In the genomic region with DNA sequence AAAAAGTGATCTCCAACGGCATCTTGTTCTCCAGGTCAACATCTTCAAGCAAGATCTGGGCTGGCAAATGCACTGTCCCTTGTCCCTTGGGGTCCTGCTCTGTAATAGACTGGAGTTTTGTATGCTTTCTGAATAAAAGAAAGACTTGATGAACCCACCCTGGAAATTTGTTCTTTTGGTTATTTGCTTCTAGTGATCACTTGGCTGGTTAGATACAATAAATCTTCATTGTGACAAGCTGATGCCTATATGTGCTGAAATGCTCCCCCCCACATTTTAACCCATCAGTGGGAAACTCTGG, we compare ENCODE assay signal across 24 mouse cellular contexts.
DNase-seq lines count a peak whose midpoint lies in the region; ATAC-seq lines count a peak whose summit lies in the region.
"Had no signal": no experiment of that assay in that cellular context is flagged by ENCODE, and none has a peak within 500 bp of the region (broad histone marks: within the 10 kb centered on the region; RNA-seq: fewer than 3 reads in every experiment).

No protein-coding gene starts in this region.

- WGBS in hindbrain, embryonic 11.5 days: 36% methylated on average over 1 of the region's 1 CpGs
- 21% methylated on average over 1 of the region's 1 CpGs for WGBS in hindbrain, embryonic 14.5 days
- WGBS in midbrain, embryonic 14.5 days: 20% methylated on average over 1 of the region's 1 CpGs
- 29% methylated on average over 1 of the region's 1 CpGs for WGBS in midbrain, embryonic 16.5 days
- 17% methylated on average over 1 of the region's 1 CpGs for WGBS in forebrain, embryonic 16.5 days
- WGBS in neural tube, embryonic 13.5 days: 49% methylated on average over 1 of the region's 1 CpGs

- H3K27ac ChIP-seq in hindbrain, embryonic 11.5 days (ENCODE audit: low read depth, low read length): peak overlapping the region; percentile 44; the same call in 1 of the 2 replicates
- no peak overlapping the region; the same call in 1 of the 2 replicates for H3K27ac ChIP-seq in hindbrain, embryonic 14.5 days
- peak overlapping the region; percentile 33; the same call in 1 of the 2 replicates for H3K27ac ChIP-seq in midbrain, embryonic 14.5 days (replicated peaks; ENCODE audit: low read depth, low read length)
- H3K27ac ChIP-seq in midbrain, embryonic 16.5 days (ENCODE audit: low read length): no peak overlapping the region
- H3K27ac ChIP-seq in forebrain, embryonic 16.5 days (ENCODE audit: low read length): peak overlapping the region; percentile 34; the same call in 1 of the 2 replicates
- peak overlapping the region; percentile 49 for H3K27ac ChIP-seq in neural tube, embryonic 13.5 days (replicated peaks)
- H3K27ac ChIP-seq: embryonic facial prominence, embryonic 12.5 days; heart, adult 2 months; kidney, postnatal 0 days; limb, embryonic 13.5 days had no signal

- ATAC-seq in hindbrain, embryonic 11.5 days (ENCODE audit: low FRiP score): peak; percentile 66
- ATAC-seq in hindbrain, embryonic 14.5 days (ENCODE audit: low FRiP score): no peak
- peak; percentile 25 for ATAC-seq in midbrain, embryonic 14.5 days (ENCODE audit: low FRiP score, low TSS enrichment)
- no peak for ATAC-seq in midbrain, embryonic 16.5 days
- no peak for ATAC-seq in forebrain, embryonic 16.5 days
- ATAC-seq in neural tube, embryonic 13.5 days (ENCODE audit: low read depth): peak; percentile 53
- no peak for ATAC-seq in inflammation-experienced regulatory T-cells, adult 6 months
- ATAC-seq: CD4-positive, CD25-positive, alpha-beta regulatory T cell, adult 4 months; intestine, embryonic 16.5 days had no signal

- H3K4me1 ChIP-seq in hindbrain, embryonic 11.5 days (replicated peaks; ENCODE audit: control insufficient read depth, insufficient read depth, low read length): no peaks in the 10 kb centered on the region
- H3K4me1 ChIP-seq in hindbrain, embryonic 14.5 days (replicated peaks; ENCODE audit: control insufficient read depth, insufficient read depth, low read length): no peaks in the 10 kb centered on the region
- no peaks in the 10 kb centered on the region for H3K4me1 ChIP-seq in midbrain, embryonic 14.5 days (ENCODE audit: control insufficient read depth, insufficient read depth, low read length)
- no peaks in the 10 kb centered on the region for H3K4me1 ChIP-seq in midbrain, embryonic 16.5 days (ENCODE audit: control insufficient read depth, insufficient read depth, low read length)
- H3K4me1 ChIP-seq in forebrain, embryonic 16.5 days (replicated peaks; ENCODE audit: control insufficient read depth, insufficient read depth, low read length): peaks cover 6% of the 10 kb centered on the region
- peaks cover 8% of the 10 kb centered on the region for H3K4me1 ChIP-seq in neural tube, embryonic 13.5 days (replicated peaks)
- H3K4me1 ChIP-seq: embryonic facial prominence, embryonic 12.5 days; heart, embryonic 12.5 days; limb, embryonic 13.5 days had no signal

- H3K27me3 ChIP-seq in hindbrain, embryonic 11.5 days (ENCODE audit: control insufficient read depth, insufficient read depth, low read length): no peaks in the 10 kb centered on the region
- H3K27me3 ChIP-seq in hindbrain, embryonic 14.5 days (ENCODE audit: control insufficient read depth, insufficient read depth, low read length): no peaks in the 10 kb centered on the region
- H3K27me3 ChIP-seq in midbrain, embryonic 14.5 days (ENCODE audit: control insufficient read depth, insufficient read depth, low read length): no peaks in the 10 kb centered on the region
- H3K27me3 ChIP-seq in midbrain, embryonic 16.5 days (ENCODE audit: control insufficient read depth, insufficient read depth, low read depth, low read length): no peaks in the 10 kb centered on the region
- no peaks in the 10 kb centered on the region for H3K27me3 ChIP-seq in forebrain, embryonic 16.5 days (replicated peaks; ENCODE audit: control insufficient read depth, insufficient read depth, low read length)
- no peaks in the 10 kb centered on the region for H3K27me3 ChIP-seq in neural tube, embryonic 13.5 days
- H3K27me3 ChIP-seq: embryonic facial prominence, embryonic 12.5 days; heart, embryonic 12.5 days; limb, embryonic 13.5 days had no signal

- H3K9me3 ChIP-seq in hindbrain, embryonic 11.5 days (ENCODE audit: control insufficient read depth, low read length): no peaks in the 10 kb centered on the region
- H3K9me3 ChIP-seq in hindbrain, embryonic 14.5 days (ENCODE audit: control insufficient read depth, low read length): no peaks in the 10 kb centered on the region
- no peaks in the 10 kb centered on the region for H3K9me3 ChIP-seq in midbrain, embryonic 14.5 days (ENCODE audit: control insufficient read depth, low read length)
- H3K9me3 ChIP-seq in midbrain, embryonic 16.5 days (replicated peaks; ENCODE audit: control insufficient read depth, low read length, poor library complexity, severe bottlenecking): no peaks in the 10 kb centered on the region
- no peaks in the 10 kb centered on the region for H3K9me3 ChIP-seq in forebrain, embryonic 16.5 days (ENCODE audit: control insufficient read depth, low read length)
- H3K9me3 ChIP-seq in neural tube, embryonic 13.5 days: no peaks in the 10 kb centered on the region
- H3K9me3 ChIP-seq: embryonic facial prominence, embryonic 12.5 days; heart, embryonic 12.5 days; limb, embryonic 13.5 days had no signal

- no peaks in the 10 kb centered on the region for H3K36me3 ChIP-seq in hindbrain, embryonic 11.5 days (ENCODE audit: control insufficient read depth, insufficient read depth, low read length)
- no peaks in the 10 kb centered on the region for H3K36me3 ChIP-seq in hindbrain, embryonic 14.5 days (replicated peaks; ENCODE audit: control insufficient read depth, insufficient read depth)
- H3K36me3 ChIP-seq in midbrain, embryonic 14.5 days (ENCODE audit: control insufficient read depth, insufficient read depth, low read length): no peaks in the 10 kb centered on the region
- no peaks in the 10 kb centered on the region for H3K36me3 ChIP-seq in midbrain, embryonic 16.5 days (ENCODE audit: control insufficient read depth, insufficient read depth, low read length)
- H3K36me3 ChIP-seq in forebrain, embryonic 16.5 days (ENCODE audit: control insufficient read depth, insufficient read depth): no peaks in the 10 kb centered on the region
- no peaks in the 10 kb centered on the region for H3K36me3 ChIP-seq in neural tube, embryonic 13.5 days
- H3K36me3 ChIP-seq: embryonic facial prominence, embryonic 12.5 days; heart, embryonic 12.5 days; limb, embryonic 13.5 days had no signal

- DNase-seq in hindbrain, embryonic 11.5 days (ENCODE audit: low spot score): peak; percentile 24
- no peak for DNase-seq in hindbrain, embryonic 14.5 days (ENCODE audit: low spot score)
- no peak for DNase-seq in midbrain, embryonic 14.5 days
- DNase-seq: adrenal gland, postnatal 14 days; cerebellum, adult 11 months; cerebellum, adult 9-11 months; embryo, embryonic 11 days; heart, adult 2 months; heart, postnatal 4 days; kidney, adult 8-10 months; kidney, postnatal 4 days; lung, postnatal 36 days; retina, postnatal 1 day had no signal

- H3K9ac ChIP-seq in hindbrain, embryonic 11.5 days (ENCODE audit: low read depth, low read length): no peak overlapping the region
- H3K9ac ChIP-seq in hindbrain, embryonic 14.5 days: no peak overlapping the region
- no peak overlapping the region for H3K9ac ChIP-seq in midbrain, embryonic 14.5 days (replicated peaks; ENCODE audit: low read length)
- H3K9ac ChIP-seq in midbrain, embryonic 16.5 days (ENCODE audit: low read depth, low read length): no peak overlapping the region
- no peak overlapping the region for H3K9ac ChIP-seq in forebrain, embryonic 16.5 days (replicated peaks; ENCODE audit: low read depth, low read length)
- H3K9ac ChIP-seq in neural tube, embryonic 13.5 days: no peak overlapping the region
- H3K9ac ChIP-seq: embryonic facial prominence, embryonic 12.5 days; heart, embryonic 12.5 days; limb, embryonic 13.5 days had no signal

- no peak overlapping the region for H3K4me3 ChIP-seq in hindbrain, embryonic 11.5 days (ENCODE audit: low read depth, low read length)
- H3K4me3 ChIP-seq in hindbrain, embryonic 14.5 days (replicated peaks; ENCODE audit: low read length): no peak overlapping the region
- no peak overlapping the region for H3K4me3 ChIP-seq in midbrain, embryonic 14.5 days (replicated peaks; ENCODE audit: low read depth, low read length)
- no peak overlapping the region for H3K4me3 ChIP-seq in midbrain, embryonic 16.5 days (ENCODE audit: low read depth, low read length)
- H3K4me3 ChIP-seq in forebrain, embryonic 16.5 days (replicated peaks; ENCODE audit: low read length): no peak overlapping the region
- no peak overlapping the region for H3K4me3 ChIP-seq in neural tube, embryonic 13.5 days
- H3K4me3 ChIP-seq: embryonic facial prominence, embryonic 12.5 days; heart, adult 2 months; heart, embryonic 12.5 days; limb, embryonic 13.5 days had no signal

- no peak overlapping the region for H3K4me2 ChIP-seq in hindbrain, embryonic 11.5 days (replicated peaks; ENCODE audit: low read depth, low read length)
- H3K4me2 ChIP-seq in hindbrain, embryonic 14.5 days (replicated peaks): no peak overlapping the region
- H3K4me2 ChIP-seq in midbrain, embryonic 14.5 days (ENCODE audit: low read length): no peak overlapping the region
- H3K4me2 ChIP-seq in midbrain, embryonic 16.5 days (ENCODE audit: low read length): no peak overlapping the region
- no peak overlapping the region; the same call in 1 of the 2 replicates for H3K4me2 ChIP-seq in forebrain, embryonic 16.5 days (ENCODE audit: low read length)
- H3K4me2 ChIP-seq in neural tube, embryonic 13.5 days: no peak overlapping the region
- H3K4me2 ChIP-seq: embryonic facial prominence, embryonic 12.5 days; heart, embryonic 12.5 days; limb, embryonic 13.5 days; liver, embryonic 11.5 days had no signal

Comparison
In these comparisons a context has a peak if more than half of its experiments do, and no peak if none do; other contexts are left out.
1. ATAC-seq: peak in hindbrain, embryonic 11.5 days (single experiment), midbrain, embryonic 14.5 days (single experiment) and neural tube, embryonic 13.5 days (single experiment); none in hindbrain, embryonic 14.5 days (single experiment), midbrain, embryonic 16.5 days (single experiment), forebrain, embryonic 16.5 days (single experiment) and inflammation-experienced regulatory T-cells, adult 6 months (single experiment).
2. H3K27ac ChIP-seq: peak in hindbrain, embryonic 11.5 days (single experiment), midbrain, embryonic 14.5 days (single experiment), forebrain, embryonic 16.5 days (single experiment) and neural tube, embryonic 13.5 days (single experiment); none in hindbrain, embryonic 14.5 days (single experiment) and midbrain, embryonic 16.5 days (single experiment).